Mouse (Mus musculus) hindbrain, embryonic 16.5 days (tissue): ENCODE measurements around the gene Tmem245. TPM values are rescaled to one million over a fixed set of nuclear protein-coding genes. Genes with fewer than 3 reads are reported as not detected.

Experiments
- ATAC-seq: fragments of 200-750 bp; cut with Nextera tagmentation; 2 replicates; pipeline ENCODE4 v1.8.0; 2017; ENCODE audit warnings: moderate TSS enrichment, moderate library complexity
- H3K27ac ChIP-seq: fragments of 300-500 bp; sonication (generic); 2 replicates; pipeline ENCODE4 v1.5.1; 2014; ENCODE audit warnings: low read depth, mild to moderate bottlenecking, control low read depth, low read length, moderate library complexity
- H3K27me3 ChIP-seq: fragments of 300-500 bp; sonication (generic); replicated peaks from 2 replicates; pipeline ENCODE4 v1.6.1; 2014; ENCODE audit warnings: low read length; ENCODE audit not compliant: control insufficient read depth, insufficient read depth
- H3K36me3 ChIP-seq: fragments of 300-500 bp; sonication (generic); 2 replicates; pipeline ENCODE4 v1.6.1; 2014; ENCODE audit warnings: mild to moderate bottlenecking, low read length, moderate library complexity, mixed read lengths; ENCODE audit not compliant: control insufficient read depth, insufficient read depth
- H3K4me1 ChIP-seq: fragments of 300-500 bp; sonication (generic); 2 replicates; pipeline ENCODE4 v1.6.1; 2014; ENCODE audit warnings: low read depth, low read length; ENCODE audit not compliant: control insufficient read depth, insufficient read depth
- H3K4me2 ChIP-seq: fragments of 300-500 bp; sonication (generic); 2 replicates; pipeline ENCODE4 v1.6.1; 2014; ENCODE audit warnings: mild to moderate bottlenecking, low read length, control low read depth, moderate library complexity
- H3K4me3 ChIP-seq: fragments of 300-500 bp; sonication (generic); 2 replicates; pipeline ENCODE4 v1.5.1; 2014; ENCODE audit warnings: mild to moderate bottlenecking, low read length, control low read depth, moderate library complexity
- H3K9ac ChIP-seq: fragments of 300-500 bp; sonication (generic); 2 replicates; pipeline ENCODE4 v1.6.1; 2014; ENCODE audit warnings: low read depth, mild to moderate bottlenecking, control low read depth, low read length, moderate library complexity
- H3K9me3 ChIP-seq: fragments of 300-500 bp; sonication (generic); 2 replicates; pipeline ENCODE4 v1.6.1; 2014; ENCODE audit warnings: mild to moderate bottlenecking, low read length, moderate library complexity; ENCODE audit not compliant: control insufficient read depth
- WGBS: fragments of 180-500 bp; shearing (Covaris S2); extraction: QIAGEN DNeasy Blood & Tissue Kit; methylation state at CpG from one replicate; pipeline ENCODE4 v1.1.7; 2014; 5-methylcytosine and 5-hydroxymethylcytosine counted together
- polyA plus RNA-seq: library from polyadenylated mRNA; unstranded; fragments of >200 nt; fragmentation: Nextera tagmentation; extraction: Ambion mirVana; gene quantifications from 2 replicates; pipeline ENCODE4 v1.2.1, GENCODE M21; 2015

Gene Tmem245
- polyA plus RNA-seq, 1 experiment from 2014 or later, result 9.5 TPM

- no peaks in the 10 kb centered on the region for H3K27me3 ChIP-seq
- peaks cover 15% of the 10 kb centered on the region for H3K36me3 ChIP-seq
- no peak overlapping the region for H3K4me3 ChIP-seq
- ATAC-seq, result no peak
- no peak overlapping the region for H3K4me2 ChIP-seq
- no peak overlapping the region for H3K9ac ChIP-seq
- 64% methylated on average over 12 of the region's 12 CpGs for WGBS
- peaks cover 2% of the 10 kb centered on the region; the same call in 1 of the 2 replicates for H3K9me3 ChIP-seq
- H3K27ac ChIP-seq, result no peak overlapping the region
- H3K4me1 ChIP-seq, result peaks cover 4% of the 10 kb centered on the region; the same call in 1 of the 2 replicates
Measured at GRCm38 (mm10) chr4:56845896-56846533, 101.2 kb downstream of the Tmem245 start.

- ATAC-seq, result no peak
- peaks cover 20% of the 10 kb centered on the region for H3K36me3 ChIP-seq
- no peaks in the 10 kb centered on the region for H3K27me3 ChIP-seq
- H3K4me2 ChIP-seq, result no peak overlapping the region
- no peak overlapping the region for H3K9ac ChIP-seq
- H3K4me3 ChIP-seq, result no peak overlapping the region
- H3K27ac ChIP-seq, result no peak overlapping the region
- no peaks in the 10 kb centered on the region for H3K4me1 ChIP-seq
- WGBS, result 92% methylated on average over 4 of the region's 4 CpGs
- peaks cover 2% of the 10 kb centered on the region; the same call in 1 of the 2 replicates for H3K9me3 ChIP-seq
Measured at GRCm38 (mm10) chr4:56844911-56845310, 102.3 kb downstream of the Tmem245 start.

DNA sequence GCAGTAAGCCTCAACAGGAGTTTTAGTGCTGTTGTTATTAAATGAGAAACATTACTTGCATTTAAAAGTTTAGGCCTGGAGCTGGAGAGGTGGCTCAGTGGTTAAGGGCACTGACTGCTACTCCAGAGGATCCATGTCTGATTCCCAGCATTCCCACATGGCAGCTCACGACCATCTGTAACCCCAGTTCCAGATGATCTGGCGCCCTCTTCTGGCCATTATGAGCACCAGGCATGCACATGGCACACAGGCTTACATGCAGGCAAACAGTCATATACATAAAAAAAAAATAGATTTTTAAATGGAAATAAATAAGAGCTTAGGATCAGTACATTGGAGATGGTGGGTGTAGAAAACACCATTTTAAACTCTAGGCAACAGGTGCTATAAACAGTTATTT lies 103.3 kb downstream of the Tmem245 start:
- H3K36me3 ChIP-seq, result peaks cover 20% of the 10 kb centered on the region
- WGBS, result 91% methylated on average over 2 of the region's 2 CpGs
- ATAC-seq, result no peak

GRCm38 (mm10) chr4:56842501-56842900 lies 104.7 kb downstream of the Tmem245 start:
- peaks cover 20% of the 10 kb centered on the region for H3K36me3 ChIP-seq
- no peak for ATAC-seq

More for the DNA sequence above, 103.3 kb downstream of the Tmem245 start:
- peaks cover 2% of the 10 kb centered on the region; the same call in 1 of the 2 replicates for H3K9me3 ChIP-seq
- H3K27ac ChIP-seq, result no peak overlapping the region
- no peak overlapping the region for H3K4me3 ChIP-seq
- H3K4me1 ChIP-seq, result no peaks in the 10 kb centered on the region
- H3K4me2 ChIP-seq, result no peak overlapping the region
- H3K27me3 ChIP-seq, result no peaks in the 10 kb centered on the region
- H3K9ac ChIP-seq, result no peak overlapping the region

GRCm38 (mm10) chr4:56840297-56840696 lies 106.9 kb downstream of the Tmem245 start:
- no peaks in the 10 kb centered on the region for H3K27me3 ChIP-seq
- 90% methylated on average over 3 of the region's 3 CpGs for WGBS

More at GRCm38 (mm10) chr4:56842501-56842900, 104.7 kb downstream of the Tmem245 start:
- H3K9me3 ChIP-seq, result peaks cover 2% of the 10 kb centered on the region; the same call in 1 of the 2 replicates
- no peaks in the 10 kb centered on the region for H3K4me1 ChIP-seq
- H3K27ac ChIP-seq, result no peak overlapping the region
- H3K27me3 ChIP-seq, result no peaks in the 10 kb centered on the region
- H3K4me2 ChIP-seq, result no peak overlapping the region
- H3K9ac ChIP-seq, result no peak overlapping the region
- no peak overlapping the region for H3K4me3 ChIP-seq
- 71% methylated on average over 7 of the region's 7 CpGs for WGBS

DNA sequence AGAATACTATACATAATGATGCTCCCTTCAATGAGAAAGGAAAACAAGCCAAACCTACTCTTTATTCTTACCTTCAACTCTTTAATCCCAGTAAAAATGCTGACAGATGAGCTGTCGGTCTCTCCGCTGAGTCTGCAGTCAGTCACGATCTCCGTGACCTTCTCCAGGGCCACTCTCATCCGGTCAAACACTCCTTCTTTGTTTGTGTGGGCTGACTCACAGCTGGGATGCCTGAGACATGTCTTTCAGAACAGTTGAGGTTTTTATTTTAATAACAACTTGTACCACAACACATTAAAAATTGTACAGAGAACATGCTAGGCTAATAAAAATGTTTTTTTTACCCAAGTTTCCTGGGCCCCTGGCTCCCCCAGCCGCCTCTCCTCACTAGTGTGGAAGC lies 109.6 kb downstream of the Tmem245 start:
- ATAC-seq, result no peak

More at GRCm38 (mm10) chr4:56840297-56840696, 106.9 kb downstream of the Tmem245 start:
- no peak overlapping the region for H3K9ac ChIP-seq
- peaks cover 2% of the 10 kb centered on the region; the same call in 1 of the 2 replicates for H3K9me3 ChIP-seq
- peaks cover 27% of the 10 kb centered on the region for H3K36me3 ChIP-seq
- ATAC-seq, result no peak
- H3K27ac ChIP-seq, result no peak overlapping the region
- no peak overlapping the region for H3K4me3 ChIP-seq
- H3K4me2 ChIP-seq, result no peak overlapping the region
- no peaks in the 10 kb centered on the region for H3K4me1 ChIP-seq

DNA sequence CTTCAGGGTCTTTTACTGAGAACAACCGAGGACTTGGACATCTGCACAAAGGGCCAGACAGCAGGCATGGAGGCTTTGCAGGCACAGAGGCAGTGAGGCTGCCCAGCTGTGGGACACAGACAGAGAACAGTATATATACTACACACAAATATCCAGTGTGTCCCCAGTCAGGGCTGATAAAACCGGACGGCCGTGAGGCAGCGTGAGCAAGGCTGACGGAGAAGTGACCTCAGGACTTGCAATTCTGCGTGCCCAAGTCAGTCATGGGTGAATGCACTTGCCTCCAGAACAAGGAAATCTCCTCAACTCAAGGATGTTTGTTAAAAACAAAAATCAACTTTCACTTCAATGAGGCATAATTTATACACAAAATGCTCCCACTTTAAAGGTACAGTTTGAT lies 115.2 kb downstream of the Tmem245 start:
- H3K4me2 ChIP-seq, result no peak overlapping the region
- H3K27ac ChIP-seq, result no peak overlapping the region
- ATAC-seq, result no peak
- peaks cover 34% of the 10 kb centered on the region for H3K36me3 ChIP-seq
- 86% methylated on average over 7 of the region's 7 CpGs for WGBS
- no peak overlapping the region for H3K9ac ChIP-seq
- H3K9me3 ChIP-seq, result no peaks in the 10 kb centered on the region
- H3K4me3 ChIP-seq, result no peak overlapping the region
- H3K4me1 ChIP-seq, result no peaks in the 10 kb centered on the region
- no peaks in the 10 kb centered on the region for H3K27me3 ChIP-seq

More for the DNA sequence above, 109.6 kb downstream of the Tmem245 start:
- Histone ChIP-seq H3K27ac (no peak overlapping the region), H3K4me1 (no peaks in the 10 kb centered on the region), H3K9me3 (no peaks in the 10 kb centered on the region), H3K4me2 (no peak overlapping the region), H3K9ac (no peak overlapping the region), H3K4me3 (no peak overlapping the region), H3K36me3 (peaks cover 29% of the 10 kb centered on the region), H3K27me3 (no peaks in the 10 kb centered on the region)
- WGBS, result 88% methylated on average over 6 of the region's 6 CpGs

GRCm38 (mm10) chr4:56831013-56831609 lies 116.1 kb downstream of the Tmem245 start:
- 69% methylated on average over 13 of the region's 13 CpGs for WGBS
- no peaks in the 10 kb centered on the region for H3K4me1 ChIP-seq
- no peaks in the 10 kb centered on the region for H3K9me3 ChIP-seq
- H3K9ac ChIP-seq, result no peak overlapping the region
- no peak overlapping the region for H3K27ac ChIP-seq
- H3K36me3 ChIP-seq, result peaks cover 34% of the 10 kb centered on the region
- H3K27me3 ChIP-seq, result no peaks in the 10 kb centered on the region
- peak; percentile 30; the same call in 1 of the 2 replicates for ATAC-seq
- no peak overlapping the region for H3K4me3 ChIP-seq
- H3K4me2 ChIP-seq, result no peak overlapping the region

DNA sequence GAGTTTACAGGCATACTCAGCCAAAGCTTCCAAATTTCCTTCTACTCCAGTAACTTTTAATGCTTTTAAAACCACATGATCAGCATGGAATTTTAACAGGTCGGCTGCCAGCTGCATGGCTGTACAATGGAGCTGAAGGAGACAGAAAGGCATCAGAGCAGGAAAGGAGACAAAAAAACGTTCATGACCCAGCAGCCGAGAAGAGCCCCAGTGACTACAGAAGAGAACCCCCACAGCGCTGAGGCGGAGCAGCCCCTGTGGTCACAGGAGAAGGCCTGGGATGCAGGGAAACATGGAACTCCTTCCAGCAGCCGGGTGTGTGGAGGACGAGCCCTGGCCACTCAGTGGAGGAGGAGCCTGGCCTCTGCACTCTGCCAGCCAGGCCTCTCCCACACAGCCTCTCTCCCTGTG lies 117.7 kb downstream of the Tmem245 start:
- Histone ChIP-seq H3K27me3 (no peaks in the 10 kb centered on the region), H3K36me3 (peaks cover 27% of the 10 kb centered on the region), H3K9ac (no peak overlapping the region), H3K4me1 (no peaks in the 10 kb centered on the region), H3K9me3 (no peaks in the 10 kb centered on the region), H3K27ac (no peak overlapping the region), H3K4me2 (no peak overlapping the region), H3K4me3 (no peak overlapping the region)
- ATAC-seq, result peak; percentile 80
- 41% methylated on average over 7 of the region's 7 CpGs for WGBS
